Mouse (Mus musculus) urinary bladder, postnatal 10 days (tissue): ENCODE results near the gene Ddb2.

Experiments used
- DNase-seq: peaks from one replicate; pipeline ENCODE4 v3.0.0; 2022; ENCODE audit warnings: low spot score

The Ddb2 gene

GRCm38 (mm10) chr2:91236601-91237510 lies at the start of gene Ddb2:
Ddb2 (minus strand) TSS chr2:91236982.
- DNase-seq = peak; percentile 76

- DNase-seq = peak; percentile 47
Measured at GRCm38 (mm10) chr2:91285885-91286505, 49.2 kb upstream of the Ddb2 start.

GRCm38 (mm10) chr2:91284375-91285199 lies 47.8 kb upstream of the Ddb2 start:
- DNase-seq = no peak

GRCm38 (mm10) chr2:91283972-91284371 lies 47.2 kb upstream of the Ddb2 start:
- no peak for DNase-seq

GRCm38 (mm10) chr2:91281366-91281765 lies 44.6 kb upstream of the Ddb2 start:
- DNase-seq = no peak

GRCm38 (mm10) chr2:91279372-91279755 lies 42.6 kb upstream of the Ddb2 start:
- DNase-seq = no peak

- no peak for DNase-seq
Measured at GRCm38 (mm10) chr2:91278749-91279371, 42.1 kb upstream of the Ddb2 start.

- DNase-seq = no peak
Measured at GRCm38 (mm10) chr2:91269687-91270133, 32.9 kb upstream of the Ddb2 start.

GRCm38 (mm10) chr2:91268706-91269105 lies 31.9 kb upstream of the Ddb2 start:
- DNase-seq = no peak

GRCm38 (mm10) chr2:91268042-91268441 lies 31.3 kb upstream of the Ddb2 start:
- DNase-seq = no peak

- peak; percentile 91 for DNase-seq
Measured at GRCm38 (mm10) chr2:91264711-91265681, 28.2 kb upstream of the Ddb2 start, which contains the start of gene Arfgap2. Arfgap2 (plus strand) TSS chr2:91264974.

- no peak for DNase-seq
Measured at GRCm38 (mm10) chr2:91263692-91264660, 27.2 kb upstream of the Ddb2 start.

GRCm38 (mm10) chr2:91259493-91259892 lies 22.7 kb upstream of the Ddb2 start:
- no peak for DNase-seq

GRCm38 (mm10) chr2:91258830-91259229 lies 22.0 kb upstream of the Ddb2 start:
- no peak for DNase-seq

GRCm38 (mm10) chr2:91258054-91258453 lies 21.3 kb upstream of the Ddb2 start:
- no peak for DNase-seq

- DNase-seq = no peak
Measured at GRCm38 (mm10) chr2:91257126-91257980, 20.6 kb upstream of the Ddb2 start.

GRCm38 (mm10) chr2:91256256-91257125 lies 19.7 kb upstream of the Ddb2 start:
- DNase-seq = no peak
